Mouse (Mus musculus) midbrain, embryonic 16.5 days (tissue): ENCODE data around the gene Ralgps2. TPM values are rescaled to one million over a fixed set of nuclear protein-coding genes. Genes with fewer than 3 reads are reported as not detected.

Experiments
- ATAC-seq: fragments of 200-750 bp; cut with Nextera tagmentation; 2 replicates; pipeline ENCODE4 v1.8.0; 2017; ENCODE audit warnings: moderate TSS enrichment
- H3K27ac ChIP-seq: fragments of 300-500 bp; sonication (generic); 2 replicates; pipeline ENCODE4 v1.5.1; 2014; ENCODE audit warnings: mild to moderate bottlenecking, low read length, mixed read lengths
- H3K27me3 ChIP-seq: fragments of 300-500 bp; sonication (generic); 2 replicates; pipeline ENCODE4 v1.6.1; 2014; ENCODE audit warnings: low read depth, low read length, mixed read lengths; ENCODE audit not compliant: control insufficient read depth, insufficient read depth
- H3K36me3 ChIP-seq: fragments of 300-500 bp; sonication (generic); 2 replicates; pipeline ENCODE4 v1.6.1; 2014; ENCODE audit warnings: mild to moderate bottlenecking, low read length, moderate library complexity, mixed read lengths; ENCODE audit not compliant: control insufficient read depth, insufficient read depth
- H3K4me1 ChIP-seq: fragments of 300-500 bp; sonication (generic); 2 replicates; pipeline ENCODE4 v1.6.1; 2014; ENCODE audit warnings: mild to moderate bottlenecking, low read length, mixed read lengths; ENCODE audit not compliant: control insufficient read depth, insufficient read depth
- H3K4me2 ChIP-seq: fragments of 300-500 bp; sonication (generic); 2 replicates; pipeline ENCODE4 v1.6.1; 2014; ENCODE audit warnings: mild to moderate bottlenecking, low read length, mixed read lengths
- H3K4me3 ChIP-seq: fragments of 300-500 bp; sonication (generic); 2 replicates; pipeline ENCODE4 v1.5.1; 2014; ENCODE audit warnings: low read depth, mild to moderate bottlenecking, low read length, moderate library complexity, mixed read lengths
- H3K9ac ChIP-seq: fragments of 300-500 bp; sonication (generic); 2 replicates; pipeline ENCODE4 v1.6.1; 2014; ENCODE audit warnings: low read depth, low read length, mixed read lengths
- H3K9me3 ChIP-seq: fragments of 300-500 bp; sonication (generic); replicated peaks from 2 replicates; pipeline ENCODE4 v1.6.1; 2014; ENCODE audit warnings: mild to moderate bottlenecking, low read length, mixed read lengths; ENCODE audit not compliant: control insufficient read depth, poor library complexity, severe bottlenecking
- WGBS: fragments of 180-500 bp; shearing (Covaris S2); extraction: QIAGEN DNeasy Blood & Tissue Kit; methylation state at CpG from one replicate; pipeline ENCODE4 v1.1.7; 2014; 5-methylcytosine and 5-hydroxymethylcytosine counted together
- polyA plus RNA-seq: library from polyadenylated mRNA; unstranded; fragments of >200 nt; fragmentation: Nextera tagmentation; extraction: Ambion mirVana; gene quantifications from 2 replicates; pipeline ENCODE4 v1.2.1, GENCODE M21; 2015

Gene Ralgps2
- polyA plus RNA-seq, 1 experiment from 2014 or later: 78.1 TPM

GRCm38 (mm10) chr1:156779595-156779994, 159.8 kb downstream of the Ralgps2 start:
- Histone ChIP-seq H3K36me3 (no peaks in the 10 kb centered on the region), H3K4me2 (no peak overlapping the region), H3K4me1 (peaks cover 9% of the 10 kb centered on the region), H3K9ac (no peak overlapping the region), H3K27ac (no peak overlapping the region), H3K4me3 (no peak overlapping the region), H3K9me3 (no peaks in the 10 kb centered on the region), H3K27me3 (no peaks in the 10 kb centered on the region; the same call in 1 of the 2 replicates)
- 12% methylated on average over 4 of the region's 4 CpGs for WGBS
- ATAC-seq: no peak

DNA sequence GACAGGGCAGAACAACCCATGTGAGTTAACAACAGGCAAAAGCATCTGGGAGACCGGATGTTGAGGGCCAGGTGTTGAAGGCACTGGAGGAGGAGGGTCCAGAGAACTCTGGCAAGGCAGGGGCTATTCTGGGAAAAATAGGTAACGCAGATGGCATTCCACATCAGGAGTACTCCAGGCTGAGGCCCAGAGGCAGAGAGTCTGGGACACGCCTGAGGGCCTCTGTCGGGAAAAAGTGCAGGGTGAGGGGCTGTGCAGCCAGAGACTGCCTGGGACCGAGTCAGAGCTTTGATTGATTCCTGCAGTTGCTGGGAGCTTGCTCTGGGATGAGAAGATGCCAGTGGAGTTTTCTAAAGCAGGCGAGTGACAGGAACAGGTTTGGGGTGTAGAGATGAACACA, 160.4 kb downstream of the Ralgps2 start:
- 52% methylated on average over 6 of the region's 6 CpGs for WGBS
- no peak overlapping the region for H3K9ac ChIP-seq

GRCm38 (mm10) chr1:156777896-156778295, 161.5 kb downstream of the Ralgps2 start:
- Histone ChIP-seq H3K9ac (no peak overlapping the region), H3K9me3 (no peaks in the 10 kb centered on the region), H3K27me3 (no peaks in the 10 kb centered on the region; the same call in 1 of the 2 replicates), H3K4me2 (no peak overlapping the region), H3K27ac (no peak overlapping the region), H3K4me3 (no peak overlapping the region), H3K4me1 (peaks cover 9% of the 10 kb centered on the region), H3K36me3 (no peaks in the 10 kb centered on the region)
- 62% methylated on average over 4 of the region's 4 CpGs for WGBS
- no peak for ATAC-seq

More for the DNA sequence above, 160.4 kb downstream of the Ralgps2 start:
- H3K4me3 ChIP-seq: no peak overlapping the region
- peaks cover 9% of the 10 kb centered on the region for H3K4me1 ChIP-seq
- H3K9me3 ChIP-seq: no peaks in the 10 kb centered on the region
- no peak overlapping the region for H3K4me2 ChIP-seq
- H3K27ac ChIP-seq: no peak overlapping the region
- no peaks in the 10 kb centered on the region; the same call in 1 of the 2 replicates for H3K27me3 ChIP-seq
- no peaks in the 10 kb centered on the region for H3K36me3 ChIP-seq
- no peak for ATAC-seq

DNA sequence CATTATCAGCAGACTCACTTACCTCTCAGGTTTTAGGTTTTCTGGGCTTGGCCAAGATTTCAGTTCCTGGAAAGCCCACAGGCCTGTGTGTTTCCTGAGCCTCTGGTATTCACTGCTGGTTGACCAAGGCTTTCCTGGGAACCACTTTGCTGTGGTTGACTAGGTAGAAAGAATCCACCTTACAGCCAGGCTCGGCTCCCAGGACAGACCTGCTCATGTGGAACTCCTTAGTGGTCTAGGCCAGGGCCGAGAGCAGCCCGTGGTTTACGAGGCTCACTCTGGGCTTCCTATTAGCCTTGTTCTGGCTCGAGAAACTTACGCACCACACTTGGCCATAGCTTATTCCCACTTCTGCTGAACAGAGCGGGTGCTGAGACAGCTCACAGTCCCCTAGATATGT, 163.4 kb downstream of the Ralgps2 start:
- H3K9me3 ChIP-seq: no peaks in the 10 kb centered on the region
- no peak for ATAC-seq
- no peaks in the 10 kb centered on the region for H3K36me3 ChIP-seq
- H3K4me3 ChIP-seq: no peak overlapping the region
- H3K27ac ChIP-seq: no peak overlapping the region
- H3K27me3 ChIP-seq: no peaks in the 10 kb centered on the region; the same call in 1 of the 2 replicates
- no peak overlapping the region for H3K9ac ChIP-seq
- peaks cover under 1% of the 10 kb centered on the region; the same call in 1 of the 2 replicates for H3K4me1 ChIP-seq
- H3K4me2 ChIP-seq: no peak overlapping the region
- 84% methylated on average over 7 of the region's 7 CpGs for WGBS

GRCm38 (mm10) chr1:156775190-156775589, 164.2 kb downstream of the Ralgps2 start:
- Histone ChIP-seq H3K9me3 (no peaks in the 10 kb centered on the region), H3K36me3 (no peaks in the 10 kb centered on the region), H3K4me2 (no peak overlapping the region), H3K4me1 (no peaks in the 10 kb centered on the region), H3K9ac (no peak overlapping the region), H3K4me3 (no peak overlapping the region), H3K27ac (no peak overlapping the region), H3K27me3 (no peaks in the 10 kb centered on the region; the same call in 1 of the 2 replicates)
- ATAC-seq: no peak
- WGBS: 94% methylated on average over 4 of the region's 4 CpGs

DNA sequence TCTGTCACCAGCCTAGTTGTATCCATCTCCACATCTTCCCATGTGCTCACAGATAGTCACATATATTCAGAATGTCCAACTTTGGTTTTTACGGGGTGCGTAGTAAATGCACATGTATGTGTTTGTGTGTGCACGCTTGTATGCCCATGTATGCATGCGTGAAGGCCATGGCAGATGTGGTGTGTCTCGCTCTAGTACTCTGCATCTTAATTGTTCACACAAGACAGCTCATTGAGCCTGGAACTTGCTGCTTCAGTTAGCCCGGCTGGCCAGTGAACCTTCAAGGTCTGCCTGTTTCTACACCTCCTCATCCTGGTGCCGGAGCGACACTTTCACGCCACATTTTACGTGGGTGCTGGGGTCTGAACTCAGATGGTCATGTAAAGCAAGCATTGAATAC, 168.6 kb downstream of the Ralgps2 start:
- no peak for ATAC-seq
- 97% methylated on average over 10 of the region's 10 CpGs for whole genome bisulfite sequencing
- no peaks in the 10 kb centered on the region for H3K4me1 ChIP-seq
- H3K27ac ChIP-seq: no peak overlapping the region
- 0 out of 2 replicates have a peak, but pooled peaks cover 3% of the 10 kb centered on the region for H3K9me3 ChIP-seq
- H3K27me3 ChIP-seq: no peaks in the 10 kb centered on the region
- no peak overlapping the region for H3K9ac ChIP-seq
- no peak overlapping the region for H3K4me2 ChIP-seq
- H3K4me3 ChIP-seq: no peak overlapping the region
- H3K36me3 ChIP-seq: no peaks in the 10 kb centered on the region

DNA sequence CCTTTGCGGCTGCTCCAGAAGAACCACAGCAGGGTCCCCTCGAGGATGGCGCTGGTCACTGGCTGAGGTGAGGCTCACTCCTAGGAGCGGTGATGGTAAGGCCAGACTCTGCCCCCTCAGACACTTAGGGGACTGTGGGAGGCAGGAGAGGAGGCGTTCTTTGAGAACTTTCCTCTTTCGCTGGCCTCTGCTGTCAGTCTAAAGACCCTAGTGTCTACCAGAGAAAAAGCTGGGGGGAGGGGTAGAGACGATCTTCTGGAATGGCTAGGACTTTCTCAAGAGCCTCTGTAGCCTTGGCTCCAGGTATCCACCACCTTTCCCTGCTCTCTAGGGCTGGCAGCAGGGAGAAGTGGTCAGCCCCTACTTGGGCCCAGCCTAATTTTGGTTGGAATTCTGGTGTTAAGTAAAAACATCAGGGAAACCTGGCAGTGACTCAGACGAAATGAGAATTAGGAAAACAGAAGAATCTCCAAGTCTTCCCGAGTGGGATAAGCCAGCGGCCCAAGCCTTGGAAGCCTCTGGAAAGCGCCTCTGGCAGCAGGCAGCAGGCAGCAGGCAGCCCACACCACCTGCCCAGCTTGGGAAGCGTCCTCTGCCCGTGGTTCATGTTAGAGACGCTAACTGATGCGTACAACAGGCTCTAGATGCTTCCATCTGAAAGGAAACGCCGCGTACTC, 169.7 kb downstream of the Ralgps2 start:
- Histone ChIP-seq H3K36me3 (no peaks in the 10 kb centered on the region), H3K4me2 (no peak overlapping the region), H3K4me3 (no peak overlapping the region), H3K9ac (no peak overlapping the region), H3K9me3 (0 out of 2 replicates have a peak, but pooled peaks cover 3% of the 10 kb centered on the region), H3K27ac (no peak overlapping the region), H3K27me3 (no peaks in the 10 kb centered on the region), H3K4me1 (no peaks in the 10 kb centered on the region)
- WGBS: 84% methylated on average over 18 of the region's 18 CpGs
- ATAC-seq: no peak

GRCm38 (mm10) chr1:156769163-156769562, 170.3 kb downstream of the Ralgps2 start:
- no peaks in the 10 kb centered on the region for H3K4me1 ChIP-seq
- no peak overlapping the region for H3K27ac ChIP-seq
- H3K9me3 ChIP-seq: 0 out of 2 replicates have a peak, but pooled peaks cover 3% of the 10 kb centered on the region
- 76% methylated on average over 5 of the region's 5 CpGs for WGBS
- no peak for ATAC-seq
- H3K9ac ChIP-seq: no peak overlapping the region
- no peak overlapping the region for H3K4me2 ChIP-seq
- H3K4me3 ChIP-seq: no peak overlapping the region
- H3K27me3 ChIP-seq: no peaks in the 10 kb centered on the region
- H3K36me3 ChIP-seq: no peaks in the 10 kb centered on the region

DNA sequence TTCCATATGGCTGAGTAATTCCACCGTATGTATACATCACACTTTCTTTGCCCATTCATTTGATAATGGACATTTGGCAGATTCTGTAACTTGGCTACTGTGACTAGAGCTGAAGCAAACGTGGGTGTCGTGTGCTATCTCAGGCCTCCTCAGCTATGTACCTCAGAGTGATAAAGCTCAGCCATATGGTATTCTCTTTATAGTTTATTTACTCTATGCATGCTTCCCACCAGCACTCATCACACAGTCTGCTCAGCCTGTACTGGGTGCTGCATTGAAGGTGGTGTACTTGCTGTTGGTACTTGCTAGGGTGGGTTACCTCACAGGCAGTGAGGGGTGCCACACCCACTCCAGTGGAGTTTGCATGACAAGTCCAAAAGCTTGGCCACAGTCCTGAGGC, 174.1 kb downstream of the Ralgps2 start:
- WGBS: 92% methylated on average over 3 of the region's 3 CpGs
- no peak overlapping the region for H3K4me3 ChIP-seq
- H3K4me2 ChIP-seq: no peak overlapping the region
- H3K27ac ChIP-seq: no peak overlapping the region
- no peak for ATAC-seq
- no peak overlapping the region for H3K9ac ChIP-seq
- H3K36me3 ChIP-seq: no peaks in the 10 kb centered on the region
- 0 out of 2 replicates have a peak, but pooled peaks cover 3% of the 10 kb centered on the region for H3K9me3 ChIP-seq
- H3K27me3 ChIP-seq: no peaks in the 10 kb centered on the region
- H3K4me1 ChIP-seq: no peaks in the 10 kb centered on the region
